9 mouse cellular contexts compared by ENCODE assay signal in the genomic region with DNA sequence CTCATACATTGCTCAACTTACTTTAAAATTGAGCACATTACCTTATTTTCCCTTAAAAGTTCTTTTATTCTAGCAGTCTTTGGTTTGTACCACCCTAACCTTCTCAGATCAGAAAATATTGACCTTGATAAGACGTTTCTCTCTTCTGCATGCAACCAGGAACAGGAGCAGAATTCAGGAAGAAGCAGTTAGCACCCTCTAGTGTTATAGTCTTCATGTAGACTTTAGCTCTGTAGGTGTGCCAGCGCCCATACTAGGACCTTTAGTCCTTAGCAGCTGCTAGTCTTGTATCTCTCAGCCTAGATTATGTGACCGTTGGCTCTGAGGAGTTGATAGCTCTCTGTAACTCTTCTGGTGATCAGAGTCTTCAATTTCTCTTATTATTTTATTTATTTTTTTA.
A peak's percentile ranks its signal among the peaks of the same experiment; 100 is the strongest.
DNase-seq lines count a peak whose midpoint lies in the region; ATAC-seq and TF ChIP-seq lines count a peak whose summit lies in the region.
"Had no signal": no experiment of that assay in that cellular context is flagged by ENCODE, and none has a peak within 500 bp of the region (broad histone marks: within the 10 kb centered on the region; RNA-seq: fewer than 3 reads in every experiment).

No protein-coding gene starts in this region.

- no peaks in the 10 kb centered on the region for H3K79me2 ChIP-seq in heart, adult 2 months (replicated peaks; ENCODE audit: control insufficient read depth, insufficient read depth, low read length)

- no peaks in the 10 kb centered on the region for H3K9me3 ChIP-seq in heart, embryonic 12.5 days (replicated peaks)
- H3K9me3 ChIP-seq in midbrain, embryonic 11.5 days (ENCODE audit: control insufficient read depth, low read length), result no peaks in the 10 kb centered on the region
- H3K9me3 ChIP-seq in midbrain, embryonic 13.5 days, result no peaks in the 10 kb centered on the region
- H3K9me3 ChIP-seq: neural tube, embryonic 12.5 days had no signal

- no peak for TF ChIP-seq POLR2A in heart, adult 2 months (IDR thresholded peaks at IDR 0.05; ENCODE audit: insufficient read depth, low read depth, low read length)

- peaks cover 3% of the 10 kb centered on the region; the same call in 1 of the 2 replicates for H3K36me3 ChIP-seq in heart, adult 2 months (ENCODE audit: control insufficient read depth, insufficient read depth, low read length)
- no peaks in the 10 kb centered on the region for H3K36me3 ChIP-seq in heart, embryonic 12.5 days
- no peaks in the 10 kb centered on the region for H3K36me3 ChIP-seq in midbrain, embryonic 11.5 days (ENCODE audit: control insufficient read depth, insufficient read depth, low read length)
- H3K36me3 ChIP-seq in midbrain, embryonic 13.5 days, result no peaks in the 10 kb centered on the region
- no peaks in the 10 kb centered on the region for H3K36me3 ChIP-seq in splenic B cell, adult 2 months (ENCODE audit: control insufficient read depth, insufficient read depth, low read length, poor library complexity, severe bottlenecking)
- H3K36me3 ChIP-seq: neural tube, embryonic 12.5 days had no signal

- H3K27ac ChIP-seq in heart, adult 2 months, result no peak overlapping the region
- H3K27ac ChIP-seq in heart, embryonic 12.5 days (ENCODE audit: poor library complexity, severe bottlenecking), result no peak overlapping the region
- H3K27ac ChIP-seq in midbrain, embryonic 11.5 days (ENCODE audit: low read depth, low read length), result no peak overlapping the region
- no peak overlapping the region for H3K27ac ChIP-seq in midbrain, embryonic 13.5 days
- H3K27ac ChIP-seq: neural tube, embryonic 12.5 days had no signal

- intact Hi-C loops in heart, adult 2 months (cut with DNase I), result loop anchor here (1.0 to 10.0 kb wide), 3 partner anchors 92 to 274 kb away; a partner anchor contains a TSS

- no peak overlapping the region for H3K9ac ChIP-seq in heart, adult 2 months (ENCODE audit: low read depth, low read length)
- H3K9ac ChIP-seq in heart, embryonic 12.5 days, result no peak overlapping the region
- H3K9ac ChIP-seq in midbrain, embryonic 11.5 days (ENCODE audit: low read length), result no peak overlapping the region
- no peak overlapping the region for H3K9ac ChIP-seq in midbrain, embryonic 13.5 days (replicated peaks)
- H3K9ac ChIP-seq: neural tube, embryonic 12.5 days had no signal

- no peak overlapping the region for H3K4me2 ChIP-seq in heart, embryonic 12.5 days
- H3K4me2 ChIP-seq in midbrain, embryonic 11.5 days, result no peak overlapping the region
- H3K4me2 ChIP-seq in midbrain, embryonic 13.5 days (replicated peaks), result no peak overlapping the region
- H3K4me2 ChIP-seq: neural tube, embryonic 12.5 days had no signal

- no peak for TF ChIP-seq EP300 in heart, adult 2 months (IDR thresholded peaks at IDR 0.05; ENCODE audit: insufficient read depth, low read depth, low read length)

- ATAC-seq in heart, embryonic 12.5 days (ENCODE audit: insufficient number of reproducible peaks, low FRiP score), result no peak
- ATAC-seq in midbrain, embryonic 11.5 days (ENCODE audit: low FRiP score), result no peak
- no peak for ATAC-seq in midbrain, embryonic 13.5 days
- peak; percentile 92 for ATAC-seq in erythroid progenitor cell, adult 5-6 weeks (replicated peaks; ENCODE audit: low FRiP score, poor library complexity, severe bottlenecking)

- 23% methylated on average over 3 of the region's 3 CpGs for WGBS in heart, adult 2 months
- WGBS in heart, embryonic 12.5 days, result 33% methylated on average over 3 of the region's 3 CpGs
- 65% methylated on average over 3 of the region's 3 CpGs for WGBS in midbrain, embryonic 11.5 days
- 75% methylated on average over 3 of the region's 3 CpGs for WGBS in midbrain, embryonic 13.5 days

- no peaks in the 10 kb centered on the region; the same call in 1 of the 2 replicates for H3K4me1 ChIP-seq in heart, adult 2 months (ENCODE audit: control insufficient read depth, insufficient read depth, low read length)
- no peaks in the 10 kb centered on the region for H3K4me1 ChIP-seq in heart, embryonic 12.5 days (replicated peaks)
- no peaks in the 10 kb centered on the region for H3K4me1 ChIP-seq in midbrain, embryonic 11.5 days (ENCODE audit: control insufficient read depth, insufficient read depth, low read length)
- H3K4me1 ChIP-seq in midbrain, embryonic 13.5 days (replicated peaks), result no peaks in the 10 kb centered on the region
- H3K4me1 ChIP-seq: neural tube, embryonic 12.5 days had no signal

- peak; percentile 87 for TF ChIP-seq CTCF in heart, adult 2 months (IDR thresholded peaks at IDR 0.05)

- no peak for DNase-seq in heart, adult 2 months
- peak; percentile 10 for DNase-seq in midbrain, embryonic 11.5 days (ENCODE audit: low spot score, missing footprints)
- peak; percentile 43 for DNase-seq in splenic B cell, adult 2 months (ENCODE audit: low read depth, low spot score)
- DNase-seq in T-cell, adult 2 months (ENCODE audit: low spot score), result no peak
- DNase-seq in urinary bladder, postnatal 36 days (ENCODE audit: low spot score in 2 of 2), result no peak

- no peak overlapping the region for H3K4me3 ChIP-seq in heart, adult 2 months
- no peak overlapping the region for H3K4me3 ChIP-seq in heart, embryonic 12.5 days
- no peak overlapping the region for H3K4me3 ChIP-seq in midbrain, embryonic 11.5 days (ENCODE audit: low read depth, low read length)
- no peak overlapping the region for H3K4me3 ChIP-seq in midbrain, embryonic 13.5 days (replicated peaks)
- H3K4me3 ChIP-seq: neural tube, embryonic 12.5 days had no signal

- no peaks in the 10 kb centered on the region for H3K27me3 ChIP-seq in heart, adult 2 months (ENCODE audit: control insufficient read depth, insufficient read depth, low read length)
- no peaks in the 10 kb centered on the region for H3K27me3 ChIP-seq in heart, embryonic 12.5 days (replicated peaks)
- H3K27me3 ChIP-seq in midbrain, embryonic 11.5 days (ENCODE audit: control insufficient read depth, insufficient read depth, low read length), result no peaks in the 10 kb centered on the region
- no peaks in the 10 kb centered on the region for H3K27me3 ChIP-seq in midbrain, embryonic 13.5 days
- no peaks in the 10 kb centered on the region for H3K27me3 ChIP-seq in splenic B cell, adult 2 months (ENCODE audit: control insufficient read depth, insufficient read depth, low read length, poor library complexity, severe bottlenecking)
- H3K27me3 ChIP-seq: neural tube, embryonic 12.5 days had no signal

Comparison
In these comparisons a context has a peak if more than half of its experiments do, and no peak if none do; other contexts are left out.
1. DNase-seq: peak in midbrain, embryonic 11.5 days (single experiment) and splenic B cell, adult 2 months (single experiment); none in heart, adult 2 months (0 of 2), T-cell, adult 2 months (single experiment) and urinary bladder, postnatal 36 days (0 of 2).